Mouse (Mus musculus) cerebellum, postnatal 10 days (tissue): ENCODE measurements at regions not wholly inside any gene's neighbourhood (a gene's known extent, or its start where the extent isn't known, plus 50 kb on each side); places are given as distances from the start of the nearest gene placed in this dataset.
"Not testable (repeated sequence)": the region's sequence is repeated elsewhere in the genome, so short reads cannot be mapped to it uniquely, and the experiment has no call there.

ENCODE experiments used
- DNase-seq, 2 experiments: peaks; one replicate each; pipeline ENCODE4 v3.0.0; 2021; ENCODE audit warnings: mixed read lengths in 2 of 2

GRCm38 (mm10) chr14:82299222-82299621 lies 2144.1 kb upstream of the Pcdh17 start:
- no peak for DNase-seq

DNA sequence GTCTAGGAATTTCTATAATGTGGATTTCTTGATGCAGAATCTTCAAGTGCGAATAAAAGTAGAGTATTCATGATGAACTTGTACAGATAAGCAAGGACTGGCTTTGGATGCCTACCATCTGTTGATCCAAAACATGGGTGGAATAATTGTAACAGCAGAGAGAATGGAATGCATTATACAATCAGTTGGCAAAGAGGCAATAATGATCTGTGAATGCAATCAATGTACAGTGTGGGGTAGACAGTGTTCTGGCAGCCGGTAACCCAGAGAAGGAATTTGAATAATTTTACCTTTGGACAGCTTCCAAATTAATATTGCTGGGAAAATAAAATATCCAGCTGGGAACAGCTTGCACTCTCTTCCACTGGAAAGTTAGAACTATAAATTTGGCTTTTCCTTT lies 2129.9 kb upstream of the Pcdh17 start:
- peak; percentile 10 to 18 for DNase-seq

GRCm38 (mm10) chr14:82334841-82335240 lies 2108.5 kb upstream of the Pcdh17 start:
- not testable (repeated sequence) for DNase-seq
